Mouse (Mus musculus): ENCODE results near the gene Nemp1.

Nemp1 gene

GRCm38 (mm10) chr10:127666501-127667268, at the start of gene Nemp1:
Nemp1 (plus strand) TSS chr10:127666901.
- DNase-seq = peak; percentile 84

GRCm38 (mm10) chr10:127617294-127617693, 49.4 kb upstream of the Nemp1 start:
- peak; percentile 76 for DNase-seq

- no peak for DNase-seq
Observed at GRCm38 (mm10) chr10:127618173-127618572, 48.5 kb upstream of the Nemp1 start.

GRCm38 (mm10) chr10:127619119-127619721, 47.5 kb upstream of the Nemp1 start:
- no peak for DNase-seq

- DNase-seq = peak; percentile 70
Observed at GRCm38 (mm10) chr10:127619941-127620405, 46.7 kb upstream of the Nemp1 start.

GRCm38 (mm10) chr10:127620406-127621190, 46.1 kb upstream of the Nemp1 start, which contains the start of gene Lrp1:
Lrp1 (minus strand) TSS chr10:127621148.
- peak; percentile 81 for DNase-seq

GRCm38 (mm10) chr10:127621191-127622056, 45.3 kb upstream of the Nemp1 start:
- DNase-seq = peak; percentile 93

- DNase-seq = no peak
Observed at GRCm38 (mm10) chr10:127622057-127622392, 44.7 kb upstream of the Nemp1 start.

- DNase-seq = no peak
Observed at GRCm38 (mm10) chr10:127622661-127623060, 44.0 kb upstream of the Nemp1 start.

- DNase-seq = no peak
Observed at GRCm38 (mm10) chr10:127623439-127624216, 43.1 kb upstream of the Nemp1 start.

- peak; percentile 80 for DNase-seq
Observed at GRCm38 (mm10) chr10:127626433-127626832, 40.3 kb upstream of the Nemp1 start.

GRCm38 (mm10) chr10:127631261-127632214, 35.2 kb upstream of the Nemp1 start:
- no peak for DNase-seq

- DNase-seq = no peak
Observed at GRCm38 (mm10) chr10:127632668-127633271, 33.9 kb upstream of the Nemp1 start.

- DNase-seq = no peak
Observed at GRCm38 (mm10) chr10:127640421-127640820, 26.3 kb upstream of the Nemp1 start.

GRCm38 (mm10) chr10:127641861-127642771, 24.6 kb upstream of the Nemp1 start:
- peak; percentile 88 for DNase-seq

GRCm38 (mm10) chr10:127642772-127643552, 23.7 kb upstream of the Nemp1 start, which contains the start of gene Stat6:
Stat6 (plus strand) TSS chr10:127642986.
- DNase-seq = peak; percentile 53

- DNase-seq = peak; percentile 53
Observed at GRCm38 (mm10) chr10:127643553-127644238, 23.0 kb upstream of the Nemp1 start.
